Mouse (Mus musculus): Measurements from ENCODE around the gene Gm11634. TPM values are rescaled to one million over a fixed set of nuclear protein-coding genes. Genes with fewer than 3 reads are reported as not detected.
"Not testable (repeated sequence)": the region's sequence is repeated elsewhere in the genome, so short reads cannot be mapped to it uniquely, and the experiment has no call there.

Gene Gm11634
- not detected in 2 replicates for total RNA-seq (2014; fragmentation: Nextera tagmentation)
- not detected in 2 replicates for total RNA-seq (2017)
- polyA plus RNA-seq (2012): not detected in 2 replicates

DNA sequence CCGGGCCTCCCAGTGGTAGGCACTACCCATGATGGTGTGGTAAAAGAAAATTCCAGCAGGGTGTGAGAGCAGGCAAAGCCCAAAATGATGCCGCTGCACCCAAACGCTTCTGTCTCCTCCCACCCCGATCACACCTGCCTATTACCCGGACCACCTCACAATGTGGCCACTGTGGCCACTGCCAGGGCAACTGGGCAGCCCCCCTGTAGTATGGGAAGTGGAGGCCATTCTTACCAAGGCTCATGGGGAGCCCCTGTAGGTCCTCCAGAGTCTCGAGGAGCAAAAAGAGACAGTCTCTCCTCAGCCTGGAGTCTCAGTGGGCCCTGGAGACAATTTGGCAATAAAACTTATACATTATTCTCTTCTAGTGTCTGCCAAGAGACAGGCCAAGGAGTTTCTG is at the start of gene Gm11634:
Gm11634 (minus strand) TSS at position 101 of the 400 bp plus-strand sequence.
- TF ChIP-seq TAL1 (conservative IDR thresholded peaks at IDR 0.05; ENCODE audit: low read depth, low read length) (no peak), GATA2 (IDR thresholded peaks at IDR 0.05; ENCODE audit: borderline replicate concordance, low read depth, low read length) (no peak), CTCF (IDR thresholded peaks at IDR 0.05; ENCODE audit: low read depth, low read length) (no peak), GATA1 (IDR thresholded peaks at IDR 0.05; ENCODE audit: borderline replicate concordance, low read length) (no peak), POLR2AphosphoS5 (IDR thresholded peaks at IDR 0.05; ENCODE audit: insufficient replicate concordance, low read depth, low read length) (no peak)
- Histone ChIP-seq H3K27me3 (ENCODE audit: insufficient read depth, low read length) (peaks cover 32% of the 10 kb centered on the region), H3K4me3 (ENCODE audit: low read depth, low read length) (no peak within 1 kb of the TSS), H3K9me3 (replicated peaks) (no peaks in the 10 kb centered on the region), H3K4me1 (ENCODE audit: insufficient read depth, low read depth, low read length) (0 out of 2 replicates have a peak, but pooled peaks cover 1% of the 10 kb centered on the region), H3K36me3 (replicated peaks) (no peaks in the 10 kb centered on the region)
- DNase-seq (ENCODE audit: low spot score): no peak
- no peak for ATAC-seq (ENCODE audit: extremely low read depth, insufficient number of reproducible peaks, low FRiP score, poor library complexity, severe bottlenecking)

DNA sequence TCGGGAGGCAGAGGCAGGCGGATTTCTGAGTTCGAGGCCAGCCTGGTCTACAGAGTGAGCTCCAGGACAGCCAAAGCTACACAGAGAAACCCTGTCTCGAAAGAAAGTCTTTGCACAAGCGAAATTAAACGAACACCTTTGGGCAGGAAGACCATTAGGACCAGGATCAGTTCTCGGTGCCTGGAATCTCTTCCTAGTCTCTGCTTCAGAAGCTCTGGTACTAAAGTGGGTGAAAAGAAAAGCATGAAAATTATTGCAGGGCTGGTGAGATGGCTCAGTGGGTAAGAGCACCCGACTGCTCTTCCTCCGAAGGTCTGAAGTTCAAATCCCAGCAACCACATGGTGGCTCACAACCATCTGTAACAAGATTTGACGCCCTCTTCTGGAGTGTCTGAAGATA is 48.0 kb upstream of the Gm11634 start:
- ATAC-seq (ENCODE audit: extremely low read depth, insufficient number of reproducible peaks, low FRiP score, poor library complexity, severe bottlenecking); H3K4me1 ChIP-seq (ENCODE audit: insufficient read depth, low read depth, low read length); H3K4me3 ChIP-seq (ENCODE audit: low read depth, low read length); DNase-seq (ENCODE audit: low spot score); H3K9me3 ChIP-seq (replicated peaks); H3K36me3 ChIP-seq (replicated peaks): not testable (repeated sequence)
- H3K27me3 ChIP-seq (ENCODE audit: insufficient read depth, low read length): peaks cover 13% of the 10 kb centered on the region

DNA sequence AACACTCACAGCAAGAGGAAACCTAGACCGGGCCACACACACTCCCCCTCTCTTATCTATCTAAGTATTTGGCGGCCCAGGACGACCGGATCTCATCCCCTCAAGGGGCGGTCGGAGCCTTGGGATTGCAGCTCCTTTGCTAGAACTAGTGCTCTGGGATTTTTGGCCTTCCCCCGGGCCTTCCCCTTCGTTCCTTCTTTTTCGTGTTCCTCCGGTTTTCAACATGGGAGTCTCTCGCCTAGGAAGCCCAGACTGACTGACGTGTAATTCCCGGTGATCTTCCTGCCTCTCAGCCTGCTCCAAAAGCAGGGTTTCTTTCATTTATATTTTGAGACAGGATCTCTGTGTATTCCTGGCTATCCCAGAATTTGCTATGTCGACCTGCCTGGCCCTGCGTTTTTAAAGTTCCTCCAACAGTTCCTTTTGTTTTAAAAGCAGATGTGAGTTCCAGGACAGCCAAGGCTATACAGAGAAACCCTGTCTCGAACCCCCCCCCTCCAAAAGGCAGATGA is 47.3 kb upstream of the Gm11634 start:
- ATAC-seq (ENCODE audit: extremely low read depth, insufficient number of reproducible peaks, low FRiP score, poor library complexity, severe bottlenecking): not testable (repeated sequence)
- H3K4me3 ChIP-seq (ENCODE audit: low read depth, low read length): peak overlapping the region; percentile 13; the same call in 1 of the 2 replicates

DNA sequence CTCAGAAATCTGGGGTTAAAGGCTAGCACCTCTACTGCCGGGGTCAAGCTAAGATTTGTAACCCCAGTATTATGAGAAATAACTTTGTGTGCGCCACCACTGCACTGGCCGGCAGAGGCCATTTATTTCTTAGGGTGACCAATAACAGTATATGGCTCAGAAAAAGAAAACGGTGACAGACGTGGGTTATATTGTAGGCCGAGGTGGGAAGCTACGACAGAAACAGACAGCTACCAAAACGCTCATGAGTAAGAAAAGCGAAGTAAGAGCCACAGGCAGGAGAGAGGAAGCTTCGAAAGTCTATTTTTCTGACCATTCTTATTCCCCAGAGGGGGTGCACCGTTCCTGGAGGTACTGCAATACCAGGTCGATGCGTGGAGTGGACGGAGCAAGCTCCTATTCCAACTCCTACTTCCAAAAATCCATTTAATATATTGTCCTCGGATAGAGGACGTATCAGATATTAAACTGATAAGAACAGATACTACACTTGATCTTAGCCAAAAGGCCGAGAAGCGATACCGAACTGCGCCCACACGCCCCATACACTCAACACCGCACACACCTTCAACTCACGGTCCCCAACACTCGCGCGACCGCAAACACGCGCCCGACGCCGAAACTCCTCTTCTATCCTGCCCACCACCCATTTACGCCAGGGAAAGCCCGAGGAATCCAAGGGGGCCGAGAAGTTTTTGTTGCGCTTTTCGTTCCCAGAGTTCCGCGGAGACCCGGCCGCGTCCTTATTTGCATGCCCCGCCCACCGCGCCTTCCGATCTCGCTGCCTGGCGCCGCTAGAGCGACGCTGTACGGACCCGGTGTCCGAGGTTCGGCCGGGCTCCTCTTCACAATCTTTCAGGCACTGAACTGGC is 46.6 kb upstream of the Gm11634 start:
- not testable (repeated sequence) for H3K4me1 ChIP-seq (ENCODE audit: insufficient read depth, low read depth, low read length); H3K36me3 ChIP-seq (replicated peaks); DNase-seq (ENCODE audit: low spot score); H3K9me3 ChIP-seq (replicated peaks)
- ATAC-seq (ENCODE audit: extremely low read depth, insufficient number of reproducible peaks, low FRiP score, poor library complexity, severe bottlenecking): peak; percentile 68
- Histone ChIP-seq H3K4me3 (ENCODE audit: low read depth, low read length) (peak overlapping the region; percentile 13; the same call in 1 of the 2 replicates), H3K27me3 (ENCODE audit: insufficient read depth, low read length) (peaks cover 13% of the 10 kb centered on the region)
- peak; percentile 73 for TF ChIP-seq POLR2AphosphoS5 (IDR thresholded peaks at IDR 0.05; ENCODE audit: insufficient replicate concordance, low read depth, low read length)

More for the DNA sequence above, 47.3 kb upstream of the Gm11634 start:
- H3K4me1 ChIP-seq (ENCODE audit: insufficient read depth, low read depth, low read length); H3K9me3 ChIP-seq (replicated peaks); DNase-seq (ENCODE audit: low spot score); H3K36me3 ChIP-seq (replicated peaks): not testable (repeated sequence)
- H3K27me3 ChIP-seq (ENCODE audit: insufficient read depth, low read length): peaks cover 13% of the 10 kb centered on the region

DNA sequence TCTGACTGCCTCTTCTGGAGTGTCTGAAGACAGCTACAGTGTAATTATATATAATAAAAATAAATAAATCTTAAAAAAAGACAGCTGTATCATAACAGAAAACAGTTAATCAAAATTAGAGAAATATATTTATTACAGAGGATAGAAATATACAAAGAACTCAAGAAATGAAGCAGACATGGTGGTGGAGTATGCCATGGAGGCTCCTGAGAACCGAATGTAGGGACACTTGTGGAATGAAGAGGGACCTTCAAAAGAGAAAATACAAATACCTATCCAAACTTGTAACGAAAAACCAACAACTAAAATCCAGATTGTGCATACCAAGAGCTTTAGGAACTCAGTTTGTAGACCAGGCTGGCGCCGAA is 46.0 kb upstream of the Gm11634 start:
- peaks cover 15% of the 10 kb centered on the region for H3K27me3 ChIP-seq (ENCODE audit: insufficient read depth, low read length)
- peak; percentile 98; the same call in 1 of the 2 replicates for TF ChIP-seq POLR2AphosphoS5 (IDR thresholded peaks at IDR 0.05; ENCODE audit: insufficient replicate concordance, low read depth, low read length)
- ATAC-seq (ENCODE audit: extremely low read depth, insufficient number of reproducible peaks, low FRiP score, poor library complexity, severe bottlenecking): peak; percentile 11
- not testable (repeated sequence) for H3K9me3 ChIP-seq (replicated peaks); H3K36me3 ChIP-seq (replicated peaks); H3K4me3 ChIP-seq (ENCODE audit: low read depth, low read length); DNase-seq (ENCODE audit: low spot score); H3K4me1 ChIP-seq (ENCODE audit: insufficient read depth, low read depth, low read length)

DNA sequence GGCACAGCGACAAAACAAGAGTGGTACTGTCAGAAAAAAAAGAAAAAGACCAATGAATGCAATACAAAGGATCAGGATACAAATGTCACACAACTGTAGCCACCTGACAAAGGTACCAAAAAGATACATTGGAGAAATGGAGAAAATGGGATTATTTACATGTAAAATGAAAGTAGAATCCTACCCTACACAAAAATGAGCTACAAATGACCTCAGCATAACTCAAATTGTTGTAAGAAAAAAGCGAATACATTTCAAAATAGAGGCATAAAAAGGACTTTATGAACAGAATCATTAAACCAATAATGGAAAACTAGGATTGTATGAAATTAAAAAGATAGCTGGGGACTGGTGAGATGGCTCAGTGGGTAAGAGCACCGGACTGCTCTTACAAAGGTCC is 45.5 kb upstream of the Gm11634 start:
- peaks cover 15% of the 10 kb centered on the region for H3K27me3 ChIP-seq (ENCODE audit: insufficient read depth, low read length)
- H3K4me1 ChIP-seq (ENCODE audit: insufficient read depth, low read depth, low read length): peaks cover 7% of the 10 kb centered on the region
- ATAC-seq (ENCODE audit: extremely low read depth, insufficient number of reproducible peaks, low FRiP score, poor library complexity, severe bottlenecking) (no peak), DNase-seq (ENCODE audit: low spot score) (no peak)
- no peaks in the 10 kb centered on the region for H3K36me3 ChIP-seq (replicated peaks)
- H3K4me3 ChIP-seq (ENCODE audit: low read depth, low read length): no peak overlapping the region
- H3K9me3 ChIP-seq (replicated peaks): peaks cover 11% of the 10 kb centered on the region
- TF ChIP-seq POLR2AphosphoS5 (IDR thresholded peaks at IDR 0.05; ENCODE audit: insufficient replicate concordance, low read depth, low read length) (no peak), GATA1 (IDR thresholded peaks at IDR 0.05; ENCODE audit: borderline replicate concordance, low read length) (no peak), GATA2 (IDR thresholded peaks at IDR 0.05; ENCODE audit: borderline replicate concordance, low read depth, low read length) (no peak), CTCF (IDR thresholded peaks at IDR 0.05; ENCODE audit: low read depth, low read length) (no peak), TAL1 (conservative IDR thresholded peaks at IDR 0.05; ENCODE audit: low read depth, low read length) (no peak)

DNA sequence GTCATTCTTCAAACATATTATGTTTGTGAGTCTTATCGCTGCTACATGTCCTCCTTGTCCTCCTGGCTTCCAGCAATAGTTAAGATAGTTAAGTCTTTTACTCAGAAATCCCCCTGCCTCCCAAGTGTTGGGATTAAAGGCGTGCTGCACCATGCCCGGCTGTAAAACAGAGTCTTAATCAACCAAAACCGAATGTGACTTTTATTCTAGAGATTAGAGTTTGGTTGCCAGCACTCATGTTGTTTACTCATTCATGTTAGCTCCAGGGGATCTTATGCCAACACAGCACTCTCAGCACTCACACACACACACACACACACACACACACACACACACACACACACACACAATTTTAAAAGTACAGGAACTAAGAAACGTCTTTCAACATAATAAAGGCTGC is 43.9 kb upstream of the Gm11634 start:
- no peak for ATAC-seq (ENCODE audit: extremely low read depth, insufficient number of reproducible peaks, low FRiP score, poor library complexity, severe bottlenecking)
- no peak overlapping the region for H3K4me3 ChIP-seq (ENCODE audit: low read depth, low read length)
- H3K27me3 ChIP-seq (ENCODE audit: insufficient read depth, low read length): peaks cover 7% of the 10 kb centered on the region
- no peaks in the 10 kb centered on the region for H3K36me3 ChIP-seq (replicated peaks)
- DNase-seq (ENCODE audit: low spot score): no peak
- TF ChIP-seq GATA2 (IDR thresholded peaks at IDR 0.05; ENCODE audit: borderline replicate concordance, low read depth, low read length) (no peak), TAL1 (conservative IDR thresholded peaks at IDR 0.05; ENCODE audit: low read depth, low read length) (no peak), CTCF (IDR thresholded peaks at IDR 0.05; ENCODE audit: low read depth, low read length) (no peak), GATA1 (IDR thresholded peaks at IDR 0.05; ENCODE audit: borderline replicate concordance, low read length) (no peak), POLR2AphosphoS5 (IDR thresholded peaks at IDR 0.05; ENCODE audit: insufficient replicate concordance, low read depth, low read length) (no peak)
- peaks cover 7% of the 10 kb centered on the region for H3K4me1 ChIP-seq (ENCODE audit: insufficient read depth, low read depth, low read length)
- H3K9me3 ChIP-seq (replicated peaks): peaks cover 5% of the 10 kb centered on the region

Data from G1E (cell line).